Mouse (Mus musculus): ENCODE measurements around the gene Rdh16.

DNA sequence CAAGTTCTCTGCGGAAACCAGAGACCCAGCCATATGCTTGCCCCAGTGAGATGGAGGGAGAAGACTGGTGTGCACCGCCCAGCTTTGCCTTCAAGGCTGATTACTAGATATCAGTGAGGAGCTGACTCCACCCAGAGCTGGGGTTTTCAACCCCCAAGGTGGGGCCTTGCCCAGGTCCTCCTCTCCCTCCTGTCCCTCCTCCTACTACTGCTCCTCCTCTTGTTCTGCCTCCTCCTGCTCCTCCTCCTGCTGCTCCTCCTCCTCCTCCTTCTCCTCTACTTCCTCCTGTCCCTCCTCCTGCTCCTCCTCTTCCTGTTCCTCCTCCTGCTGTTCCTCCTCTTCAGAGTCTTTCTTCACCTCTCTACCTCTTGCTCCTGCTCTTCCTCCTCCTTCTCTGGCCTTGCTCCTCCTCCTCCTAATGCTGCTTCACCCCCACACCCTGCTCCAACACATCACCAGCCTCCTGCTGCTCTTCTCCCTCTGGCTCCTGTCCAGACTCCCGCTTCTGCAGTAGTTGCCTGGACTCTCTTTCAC, 78.3 kb downstream of the Rdh16 start:
- TF ChIP-seq POLR2A (IDR thresholded peaks at IDR 0.05; ENCODE audit: insufficient read length, low read depth) (no peak), MAX (IDR thresholded peaks at IDR 0.05; ENCODE audit: low read depth) (no peak), MYOG (IDR thresholded peaks at IDR 0.05; ENCODE audit: control insufficient read depth in 1 of 3, insufficient read depth in 1 of 3, insufficient read length in 2 of 3, low read depth in 2 of 3) (no peak), MYOD1 (IDR thresholded peaks at IDR 0.05; ENCODE audit: control insufficient read depth in 1 of 3, insufficient read length in 2 of 3, low read depth in 2 of 3) (no peak), TCF12 (IDR thresholded peaks at IDR 0.05; ENCODE audit: insufficient read depth, poor library complexity, severe bottlenecking) (no peak), USF1 (IDR thresholded peaks at IDR 0.05; ENCODE audit: low read depth) (no peak), POLR2AphosphoS2 (IDR thresholded peaks at IDR 0.05; ENCODE audit: insufficient read length, low read depth) (no peak)
